Mouse (Mus musculus): Measurements from ENCODE around the gene Ralgps2. TPM values are rescaled to one million over a fixed set of nuclear protein-coding genes. Genes with fewer than 3 reads are reported as not detected.

Ralgps2 gene
- total RNA-seq, 2 experiments from 2014 or later: 32.3 to 39.3 TPM

DNA sequence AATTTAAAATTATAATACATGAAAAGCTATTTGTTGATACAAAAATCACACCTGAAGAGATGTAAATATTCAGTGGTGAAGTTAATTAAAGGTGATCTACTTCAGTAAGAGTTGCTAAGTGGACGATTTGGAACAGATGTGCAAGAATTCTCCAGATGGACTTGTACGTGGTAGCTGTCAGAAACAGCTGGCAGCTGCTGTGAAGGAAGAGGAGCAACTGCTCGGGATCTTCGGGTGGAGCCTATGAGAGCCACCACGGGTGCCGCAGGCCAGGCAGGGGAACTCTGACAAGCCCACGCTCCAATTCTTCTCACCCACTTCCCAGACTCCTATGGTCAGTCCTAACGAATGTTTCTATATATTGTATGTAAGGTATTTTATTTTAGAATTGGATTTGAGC lies 126.7 kb downstream of the Ralgps2 start:
- no peak for DNase-seq

DNA sequence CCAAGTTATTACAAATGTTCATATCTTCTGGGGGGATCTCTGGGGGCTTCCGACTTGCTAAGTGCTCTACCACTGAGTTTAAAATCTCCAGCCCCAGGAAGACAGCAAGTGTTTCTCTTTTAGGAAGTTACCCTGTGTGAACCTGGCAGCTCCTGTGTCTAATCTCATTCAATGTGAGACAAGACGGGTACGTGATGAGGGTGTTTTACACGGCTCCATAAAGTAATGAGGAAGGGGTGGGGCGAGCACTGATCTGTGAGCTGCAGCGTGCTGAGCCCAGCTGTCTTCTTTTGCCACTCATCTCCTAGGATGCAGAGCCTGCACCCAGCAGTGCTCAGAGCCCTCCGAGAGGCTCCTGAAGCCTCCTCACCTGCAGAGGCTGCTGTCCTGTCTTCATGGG lies 127.5 kb downstream of the Ralgps2 start:
- no peak for DNase-seq

DNA sequence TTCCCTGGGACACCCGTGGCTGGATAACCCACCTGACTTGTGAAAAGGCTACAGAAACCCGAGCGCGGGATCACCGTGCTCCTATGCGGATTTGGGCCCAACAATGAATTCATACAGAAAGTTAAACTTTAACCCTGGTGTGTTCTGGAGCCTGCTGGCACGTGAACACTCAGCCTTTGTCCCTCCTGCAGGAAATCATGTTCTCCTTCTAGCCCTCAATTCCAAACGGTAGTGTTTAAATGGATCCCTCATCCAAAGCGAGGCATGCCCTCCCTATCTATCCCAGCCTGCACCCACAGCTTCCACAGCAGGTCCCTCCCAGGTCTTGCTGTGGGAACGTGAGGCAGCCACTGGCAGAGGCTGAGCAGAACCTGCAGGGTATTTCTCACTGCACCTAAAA lies 131.1 kb downstream of the Ralgps2 start:
- no peak for DNase-seq

DNA sequence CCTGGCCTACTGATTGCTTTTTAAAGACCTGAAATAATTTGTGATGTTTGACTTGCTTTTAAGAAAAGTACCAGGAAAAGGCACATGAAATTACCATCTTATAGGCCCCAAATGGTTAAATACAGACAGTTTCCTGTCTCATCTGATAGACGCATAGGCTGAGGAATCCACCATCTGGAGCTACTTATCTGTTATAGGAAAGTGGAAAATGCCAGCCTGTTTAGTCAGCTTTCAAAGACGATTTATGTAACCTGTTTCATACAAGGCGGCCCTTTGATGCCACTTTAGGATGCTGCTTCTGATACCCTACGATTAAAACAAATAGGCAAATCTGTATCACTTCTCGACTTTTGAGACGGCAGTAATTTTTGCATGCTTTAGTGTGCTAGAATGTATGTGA lies 138.2 kb downstream of the Ralgps2 start:
- no peak for DNase-seq

DNA sequence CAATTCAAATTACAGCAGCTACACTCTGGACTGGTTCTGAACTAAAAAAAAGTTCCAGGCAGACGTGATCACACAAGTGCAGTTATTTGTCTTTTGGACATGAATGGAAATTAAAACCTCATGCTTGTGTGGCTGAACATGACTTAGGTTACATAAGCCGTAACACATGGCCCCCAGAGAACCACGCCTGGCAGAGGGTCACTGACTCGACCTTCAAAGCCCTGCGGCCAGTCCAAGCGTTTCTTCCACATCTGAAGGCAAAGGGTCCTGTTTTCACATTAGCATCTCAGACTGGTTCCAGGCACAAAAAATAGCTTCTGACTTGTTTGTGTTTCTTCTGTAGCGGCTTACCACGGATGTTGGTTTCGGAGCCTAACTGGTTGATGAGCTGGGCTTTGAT lies 143.2 kb downstream of the Ralgps2 start:
- DNase-seq: peak; percentile 9

DNA sequence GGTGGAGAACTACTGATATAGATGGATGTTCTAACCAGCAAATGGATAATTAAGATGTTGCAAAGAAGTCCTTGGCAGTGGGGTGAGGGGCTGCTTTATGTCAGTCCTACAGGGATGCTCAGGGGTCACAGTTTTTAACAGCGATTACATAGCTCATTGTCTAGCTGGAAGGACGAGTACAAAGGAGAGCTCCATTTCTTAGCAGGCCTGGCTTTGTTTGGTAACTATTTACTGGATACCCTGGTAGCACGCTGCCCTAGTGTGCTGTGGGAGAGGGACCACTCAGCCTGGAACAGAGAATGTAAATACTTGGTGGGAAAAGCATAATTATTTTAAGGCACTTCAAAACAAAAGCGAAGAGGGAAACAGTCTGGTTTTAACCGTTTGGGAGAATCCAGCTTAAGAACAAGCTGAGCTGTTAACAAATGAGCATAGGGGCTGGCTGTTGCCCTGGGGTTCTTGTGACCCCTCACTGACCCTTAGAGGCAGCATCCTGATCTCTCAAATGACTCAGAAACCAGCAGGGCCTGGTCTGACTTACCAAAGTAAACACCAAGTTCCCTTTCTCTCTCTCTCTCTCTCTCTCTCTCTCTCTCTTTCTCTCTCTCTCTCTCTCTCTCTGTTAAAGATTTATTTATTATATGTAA lies 149.5 kb downstream of the Ralgps2 start:
- DNase-seq: no peak

DNA sequence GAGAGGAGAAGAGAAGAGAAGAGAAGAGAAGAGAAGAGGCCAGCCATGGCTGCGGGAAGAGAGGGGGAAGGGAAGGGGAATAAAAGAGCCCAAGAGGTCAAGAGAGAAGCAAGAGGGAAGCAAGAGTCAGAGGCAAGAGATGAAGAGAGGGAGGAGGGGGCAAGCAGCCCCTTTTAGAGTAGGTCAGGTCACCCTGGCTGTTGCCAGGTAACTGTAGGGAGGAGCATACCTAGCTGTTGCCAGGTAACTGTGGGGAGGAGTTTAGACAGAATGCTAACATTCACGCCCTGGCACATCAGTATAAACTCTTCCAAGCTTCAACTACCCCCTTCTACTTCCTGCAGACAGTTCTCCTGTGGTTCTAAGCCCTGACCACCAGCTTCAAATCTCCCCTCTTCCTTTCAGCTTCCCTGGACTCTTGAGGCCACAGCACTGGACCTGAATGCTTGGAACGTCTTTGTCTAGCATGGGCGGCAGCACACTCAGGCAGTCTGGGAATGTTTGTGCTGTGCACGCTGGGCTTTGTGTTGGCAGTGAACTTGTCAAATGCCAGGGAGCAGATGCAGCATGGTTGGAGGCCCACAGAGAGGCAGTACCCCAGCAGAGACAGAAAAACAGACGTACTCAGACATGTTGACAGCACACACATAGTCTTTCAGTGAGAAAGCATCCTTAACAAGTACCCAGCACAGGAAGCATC lies 152.1 kb downstream of the Ralgps2 start:
- no peak for DNase-seq

DNA sequence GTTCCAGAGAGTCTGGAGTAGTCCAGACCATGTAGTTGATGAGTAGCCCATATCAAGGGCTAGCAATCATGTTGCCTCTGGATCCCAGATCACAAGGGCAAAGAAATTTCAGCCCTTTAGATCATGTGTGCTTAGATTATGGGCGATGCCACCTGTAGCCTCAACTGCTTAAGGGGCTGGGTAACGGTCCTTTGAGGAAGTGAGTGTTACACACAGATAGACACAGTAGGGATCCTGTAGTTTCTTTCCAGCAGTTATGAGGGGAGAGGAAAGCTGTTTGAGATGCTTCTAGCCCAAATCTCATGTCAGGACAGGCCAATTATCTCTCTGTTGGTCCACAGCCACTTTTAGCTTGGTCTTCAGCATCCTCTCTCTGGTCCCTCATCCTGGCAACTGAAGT lies 153.4 kb downstream of the Ralgps2 start:
- DNase-seq: no peak

DNA sequence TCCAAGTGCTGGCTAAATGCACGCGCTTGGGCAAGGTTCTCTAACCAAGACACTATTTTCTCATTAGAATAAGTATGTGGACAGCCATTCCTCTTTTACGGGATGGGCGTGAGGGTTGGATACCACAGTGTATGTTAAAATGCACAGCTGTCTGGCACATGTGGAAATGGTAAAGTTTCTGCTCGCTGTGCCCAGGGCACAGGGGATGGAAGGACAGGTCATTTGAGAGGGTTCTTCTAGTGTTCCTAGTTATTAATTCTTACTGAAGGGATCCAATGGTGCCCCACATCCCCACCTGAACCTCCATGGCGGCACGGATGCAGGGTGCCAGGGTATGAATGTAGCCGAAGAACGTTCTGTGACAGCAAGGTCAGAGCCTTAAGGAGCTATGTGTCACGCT lies 154.5 kb downstream of the Ralgps2 start:
- DNase-seq: no peak

DNA sequence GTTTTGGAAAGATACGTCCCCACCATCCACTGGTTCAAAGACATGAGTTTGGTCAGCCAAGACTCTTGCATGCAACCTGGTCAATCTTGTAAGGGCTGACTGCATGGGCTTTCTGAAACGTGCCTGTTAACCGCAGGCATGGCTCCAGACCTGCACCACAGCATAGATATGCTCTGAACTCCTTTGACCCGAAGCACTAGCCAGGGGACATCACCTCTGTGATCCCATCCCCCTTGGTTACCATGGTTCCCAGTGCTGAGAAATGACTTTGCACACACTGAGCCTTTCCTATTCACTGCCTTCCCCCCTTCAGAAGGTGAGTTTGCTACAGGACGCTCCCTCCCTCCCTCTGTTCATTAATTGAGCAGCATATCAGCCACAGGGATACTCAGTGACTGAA lies 155.3 kb downstream of the Ralgps2 start:
- no peak for DNase-seq

DNA sequence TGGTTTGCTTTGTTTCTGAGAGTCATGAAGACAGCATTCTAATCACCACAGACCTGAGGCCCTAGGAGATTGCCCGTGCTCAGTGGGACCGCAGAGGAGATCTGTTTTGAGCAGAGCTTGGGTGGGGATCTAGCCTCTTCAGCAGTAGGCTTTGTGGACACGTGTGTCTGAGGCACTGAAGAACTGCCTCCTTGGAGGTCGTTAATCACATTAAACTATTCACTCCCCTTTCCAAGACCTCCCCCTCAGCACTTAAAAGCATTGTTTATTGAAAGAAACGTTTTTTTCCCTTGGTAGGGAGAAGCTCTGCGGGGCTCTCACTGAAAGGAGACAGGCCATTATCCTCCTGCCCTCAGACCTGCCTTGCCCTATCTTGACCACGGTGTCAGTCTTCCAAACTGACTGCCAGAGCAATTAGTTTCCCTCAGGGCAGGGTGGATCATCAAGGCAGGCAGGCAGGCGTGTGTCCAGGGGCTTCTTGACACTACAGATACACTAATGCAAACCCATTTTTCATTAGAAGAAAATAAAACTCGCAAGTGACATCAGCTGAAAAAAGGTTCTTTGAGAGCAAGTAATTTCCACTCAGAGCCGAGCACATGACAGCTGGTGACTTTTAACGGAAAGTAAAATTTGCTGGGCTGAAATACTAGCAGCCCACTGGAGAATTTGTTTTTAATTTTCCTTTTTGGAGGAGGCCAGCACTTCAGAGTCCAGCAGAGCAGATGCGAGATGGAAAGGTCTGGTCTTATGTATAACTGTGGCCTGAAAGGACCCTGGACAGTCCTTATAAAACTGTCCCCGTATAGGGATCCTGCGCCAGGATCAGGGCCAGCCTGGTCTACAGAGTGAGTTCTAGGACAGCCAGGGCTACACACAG lies 157.2 kb downstream of the Ralgps2 start:
- no peak for DNase-seq

DNA sequence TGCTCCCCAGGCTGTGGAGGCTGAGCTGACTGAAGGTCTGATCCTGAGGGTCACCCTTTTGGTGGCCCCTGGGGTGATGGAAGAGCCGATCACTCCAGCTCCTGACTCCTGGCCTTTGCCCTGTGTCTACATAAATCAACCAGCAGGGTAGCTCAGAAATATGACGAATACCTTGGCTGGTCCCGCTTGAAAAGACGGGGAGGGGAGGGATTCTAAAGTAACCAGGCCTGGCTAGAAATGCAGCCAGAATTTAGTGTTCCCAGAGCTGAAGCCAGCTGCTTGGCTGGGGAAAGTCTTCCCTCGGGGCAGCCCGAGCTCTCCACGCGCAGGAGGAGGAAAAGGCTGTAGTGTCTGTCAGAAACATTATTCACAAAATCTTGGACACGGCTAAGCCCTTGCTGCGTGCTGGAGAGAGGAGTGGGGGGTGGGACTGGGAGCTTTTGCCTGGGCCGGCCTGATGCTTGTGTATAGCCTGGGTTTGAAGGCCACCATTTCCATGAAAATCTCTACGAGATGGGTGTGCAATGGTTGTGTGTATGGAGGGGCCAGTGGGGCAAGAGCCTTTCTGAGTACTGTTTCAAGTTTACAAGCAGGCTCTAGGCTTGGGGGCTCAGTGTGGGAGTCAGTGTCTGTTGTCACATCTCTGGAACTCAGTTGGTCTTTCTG lies 158.2 kb downstream of the Ralgps2 start:
- DNase-seq: peak; percentile 76

DNA sequence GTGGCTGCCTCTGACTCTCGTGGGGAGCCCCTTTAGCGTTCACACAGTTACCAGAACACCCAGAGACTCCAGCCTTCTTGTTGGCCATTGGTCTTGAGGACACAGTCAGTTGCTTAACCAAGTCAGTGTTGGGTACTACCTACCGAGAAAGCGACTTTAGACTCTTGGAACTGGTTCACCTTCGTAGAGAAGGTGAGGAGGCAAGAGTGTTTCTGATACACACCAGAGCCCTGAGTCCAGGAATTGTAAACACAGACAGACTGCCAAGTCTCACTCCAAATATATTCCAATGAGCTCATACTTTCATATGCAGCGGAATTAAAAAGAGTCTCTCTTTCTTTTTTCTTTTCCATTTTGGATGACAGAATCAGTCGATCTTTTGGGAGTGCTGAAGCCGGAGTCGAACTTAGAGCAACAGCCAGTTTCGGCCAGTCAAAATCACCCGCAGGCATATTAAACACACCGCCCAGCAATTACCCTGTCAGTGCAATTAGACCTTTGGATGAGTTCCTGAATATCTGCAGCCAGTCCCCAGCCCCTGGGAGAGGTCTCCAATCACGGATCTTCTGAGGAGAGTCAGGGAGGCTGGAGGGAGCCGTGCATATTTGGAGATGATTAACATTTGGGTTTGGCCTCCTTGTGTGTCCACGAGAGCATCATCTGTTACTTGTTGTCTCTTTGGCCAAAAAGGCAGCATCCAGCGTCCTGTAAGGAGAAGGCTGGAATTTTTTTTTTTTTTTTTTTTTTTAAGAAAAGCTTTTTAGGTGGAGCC lies 159.0 kb downstream of the Ralgps2 start:
- DNase-seq: peak; percentile 33

DNA sequence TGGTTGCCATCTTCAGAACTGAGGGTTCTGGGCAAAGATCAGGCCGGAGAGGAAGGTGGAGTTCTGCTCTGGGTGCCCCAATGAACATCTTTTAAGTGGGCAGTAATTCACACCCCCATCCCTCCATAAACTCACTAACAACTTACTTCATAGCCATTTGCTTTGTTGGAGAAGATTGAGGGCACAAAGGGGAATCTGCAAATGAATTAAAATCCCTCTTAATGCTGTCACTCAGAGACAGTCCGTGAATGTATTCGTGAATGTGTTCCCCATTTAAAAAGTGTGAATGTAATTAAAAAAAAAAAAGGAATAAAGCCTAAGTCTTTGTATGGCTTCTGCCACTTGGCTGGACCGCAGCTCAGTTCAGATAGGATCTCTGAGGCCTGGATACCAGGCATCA lies 159.8 kb downstream of the Ralgps2 start:
- no peak for DNase-seq

DNA sequence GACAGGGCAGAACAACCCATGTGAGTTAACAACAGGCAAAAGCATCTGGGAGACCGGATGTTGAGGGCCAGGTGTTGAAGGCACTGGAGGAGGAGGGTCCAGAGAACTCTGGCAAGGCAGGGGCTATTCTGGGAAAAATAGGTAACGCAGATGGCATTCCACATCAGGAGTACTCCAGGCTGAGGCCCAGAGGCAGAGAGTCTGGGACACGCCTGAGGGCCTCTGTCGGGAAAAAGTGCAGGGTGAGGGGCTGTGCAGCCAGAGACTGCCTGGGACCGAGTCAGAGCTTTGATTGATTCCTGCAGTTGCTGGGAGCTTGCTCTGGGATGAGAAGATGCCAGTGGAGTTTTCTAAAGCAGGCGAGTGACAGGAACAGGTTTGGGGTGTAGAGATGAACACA lies 160.4 kb downstream of the Ralgps2 start:
- DNase-seq: peak; percentile 30

DNA sequence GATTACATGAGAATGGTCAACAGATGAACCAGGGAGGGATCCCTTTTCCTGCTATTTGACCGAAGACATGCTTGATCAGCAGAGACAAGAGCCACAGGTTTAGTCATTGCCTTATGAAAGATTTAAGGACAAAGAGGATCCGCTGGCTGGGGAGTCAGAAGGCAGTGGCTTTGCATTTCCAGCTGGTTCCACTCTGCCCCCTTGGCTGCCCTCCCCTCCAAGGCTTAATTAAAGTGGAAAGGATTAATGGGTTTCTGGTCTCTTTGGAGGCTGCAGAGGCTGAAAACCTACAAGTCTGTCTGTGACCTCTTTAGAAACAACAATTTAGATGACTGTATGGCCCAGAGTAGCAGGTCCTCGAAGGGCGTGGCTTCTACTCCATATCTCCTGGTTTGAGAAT lies 161.5 kb downstream of the Ralgps2 start:
- no peak for DNase-seq

DNA sequence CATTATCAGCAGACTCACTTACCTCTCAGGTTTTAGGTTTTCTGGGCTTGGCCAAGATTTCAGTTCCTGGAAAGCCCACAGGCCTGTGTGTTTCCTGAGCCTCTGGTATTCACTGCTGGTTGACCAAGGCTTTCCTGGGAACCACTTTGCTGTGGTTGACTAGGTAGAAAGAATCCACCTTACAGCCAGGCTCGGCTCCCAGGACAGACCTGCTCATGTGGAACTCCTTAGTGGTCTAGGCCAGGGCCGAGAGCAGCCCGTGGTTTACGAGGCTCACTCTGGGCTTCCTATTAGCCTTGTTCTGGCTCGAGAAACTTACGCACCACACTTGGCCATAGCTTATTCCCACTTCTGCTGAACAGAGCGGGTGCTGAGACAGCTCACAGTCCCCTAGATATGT lies 163.4 kb downstream of the Ralgps2 start:
- DNase-seq: no peak

DNA sequence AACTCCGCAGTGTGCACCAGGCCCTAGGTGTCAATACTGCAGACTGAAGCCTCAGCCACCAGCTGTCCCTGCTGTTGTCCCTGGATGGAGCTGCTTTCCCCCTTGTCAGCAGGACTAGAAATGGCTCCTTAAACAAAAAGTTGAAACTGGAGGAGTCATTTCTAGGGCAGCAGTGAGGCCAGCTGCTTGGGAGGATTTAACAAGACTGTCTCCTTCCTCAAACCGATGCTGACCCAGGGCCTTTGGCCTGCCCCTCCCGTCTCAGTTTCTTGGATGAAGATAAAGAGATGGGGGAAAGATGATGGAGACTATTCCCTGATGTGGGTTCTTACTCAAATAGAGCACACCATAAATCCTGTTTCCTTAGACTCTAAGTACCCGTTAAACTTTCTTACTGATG lies 164.2 kb downstream of the Ralgps2 start:
- DNase-seq: no peak

DNA sequence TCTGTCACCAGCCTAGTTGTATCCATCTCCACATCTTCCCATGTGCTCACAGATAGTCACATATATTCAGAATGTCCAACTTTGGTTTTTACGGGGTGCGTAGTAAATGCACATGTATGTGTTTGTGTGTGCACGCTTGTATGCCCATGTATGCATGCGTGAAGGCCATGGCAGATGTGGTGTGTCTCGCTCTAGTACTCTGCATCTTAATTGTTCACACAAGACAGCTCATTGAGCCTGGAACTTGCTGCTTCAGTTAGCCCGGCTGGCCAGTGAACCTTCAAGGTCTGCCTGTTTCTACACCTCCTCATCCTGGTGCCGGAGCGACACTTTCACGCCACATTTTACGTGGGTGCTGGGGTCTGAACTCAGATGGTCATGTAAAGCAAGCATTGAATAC lies 168.6 kb downstream of the Ralgps2 start:
- DNase-seq: no peak

DNA sequence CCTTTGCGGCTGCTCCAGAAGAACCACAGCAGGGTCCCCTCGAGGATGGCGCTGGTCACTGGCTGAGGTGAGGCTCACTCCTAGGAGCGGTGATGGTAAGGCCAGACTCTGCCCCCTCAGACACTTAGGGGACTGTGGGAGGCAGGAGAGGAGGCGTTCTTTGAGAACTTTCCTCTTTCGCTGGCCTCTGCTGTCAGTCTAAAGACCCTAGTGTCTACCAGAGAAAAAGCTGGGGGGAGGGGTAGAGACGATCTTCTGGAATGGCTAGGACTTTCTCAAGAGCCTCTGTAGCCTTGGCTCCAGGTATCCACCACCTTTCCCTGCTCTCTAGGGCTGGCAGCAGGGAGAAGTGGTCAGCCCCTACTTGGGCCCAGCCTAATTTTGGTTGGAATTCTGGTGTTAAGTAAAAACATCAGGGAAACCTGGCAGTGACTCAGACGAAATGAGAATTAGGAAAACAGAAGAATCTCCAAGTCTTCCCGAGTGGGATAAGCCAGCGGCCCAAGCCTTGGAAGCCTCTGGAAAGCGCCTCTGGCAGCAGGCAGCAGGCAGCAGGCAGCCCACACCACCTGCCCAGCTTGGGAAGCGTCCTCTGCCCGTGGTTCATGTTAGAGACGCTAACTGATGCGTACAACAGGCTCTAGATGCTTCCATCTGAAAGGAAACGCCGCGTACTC lies 169.7 kb downstream of the Ralgps2 start:
- no peak for DNase-seq

DNA sequence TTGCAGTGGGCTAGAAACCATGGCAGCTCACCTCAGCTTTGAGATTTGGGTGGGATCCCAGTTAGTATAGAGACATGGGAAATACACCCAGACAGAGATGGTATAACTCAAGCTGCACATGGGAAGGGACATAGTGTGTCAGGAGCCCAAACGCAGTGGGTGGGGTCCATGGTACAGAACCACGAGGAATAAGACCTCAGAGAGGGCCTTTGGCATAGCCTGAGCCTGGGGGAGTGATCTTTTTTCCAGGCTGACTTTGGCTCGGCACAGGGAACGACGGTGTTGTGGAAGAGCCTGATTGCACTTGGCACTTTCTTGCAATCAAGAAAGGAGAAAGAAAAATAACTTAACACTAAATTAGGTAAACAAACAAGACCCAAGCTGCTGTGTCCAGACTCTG lies 170.3 kb downstream of the Ralgps2 start:
- no peak for DNase-seq

DNA sequence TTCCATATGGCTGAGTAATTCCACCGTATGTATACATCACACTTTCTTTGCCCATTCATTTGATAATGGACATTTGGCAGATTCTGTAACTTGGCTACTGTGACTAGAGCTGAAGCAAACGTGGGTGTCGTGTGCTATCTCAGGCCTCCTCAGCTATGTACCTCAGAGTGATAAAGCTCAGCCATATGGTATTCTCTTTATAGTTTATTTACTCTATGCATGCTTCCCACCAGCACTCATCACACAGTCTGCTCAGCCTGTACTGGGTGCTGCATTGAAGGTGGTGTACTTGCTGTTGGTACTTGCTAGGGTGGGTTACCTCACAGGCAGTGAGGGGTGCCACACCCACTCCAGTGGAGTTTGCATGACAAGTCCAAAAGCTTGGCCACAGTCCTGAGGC lies 174.1 kb downstream of the Ralgps2 start:
- DNase-seq: no peak

Data from heart, postnatal 4 days (tissue).